14 mouse cellular contexts compared by ENCODE assay signal in the genomic region with DNA sequence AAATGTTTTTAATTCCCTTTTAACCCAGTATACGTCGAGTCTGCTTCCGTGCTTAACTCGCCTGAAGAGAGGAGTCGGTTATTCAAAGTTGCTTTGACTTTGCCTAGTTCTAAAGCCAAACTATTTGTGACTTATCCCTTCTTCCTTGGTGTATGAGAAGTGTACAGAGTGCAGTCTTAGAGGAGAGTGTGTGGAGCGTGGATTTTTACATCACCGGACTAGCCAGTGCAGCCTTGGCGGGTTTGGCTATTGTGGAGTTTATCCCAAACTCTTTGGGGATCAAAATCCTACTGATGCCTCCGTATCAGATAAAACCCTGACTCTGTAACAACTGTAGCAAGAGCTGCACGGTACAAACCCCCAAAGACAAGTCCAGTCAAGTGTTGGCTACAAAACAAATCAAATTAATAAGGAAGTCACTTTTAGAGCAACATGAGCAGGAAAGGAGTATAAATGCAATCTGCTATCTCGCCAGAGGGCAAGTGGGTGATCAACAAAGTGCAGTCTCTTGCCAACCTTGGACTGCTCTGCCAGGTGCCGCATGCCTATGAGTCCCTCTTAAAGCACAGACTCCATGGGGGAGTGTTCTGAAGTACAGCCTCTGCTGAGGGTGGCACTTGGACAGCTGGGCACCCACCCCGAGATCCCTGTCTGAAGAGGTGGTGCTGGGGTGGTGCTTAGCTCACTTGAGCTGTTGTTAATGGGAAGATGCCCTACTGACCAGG. TPM values are rescaled to one million over a fixed set of nuclear protein-coding genes. Genes with fewer than 3 reads are reported as not detected.
A peak's percentile ranks its signal among the peaks of the same experiment; 100 is the strongest.
DNase-seq lines count a peak whose midpoint lies in the region; ATAC-seq and TF ChIP-seq lines count a peak whose summit lies in the region.
"Not testable (repeated sequence)": the region's sequence is repeated elsewhere in the genome, so short reads cannot be mapped to it uniquely, and the experiment has no call there.
"Had no signal": no experiment of that assay in that cellular context is flagged by ENCODE, and none has a peak within 500 bp of the region (broad histone marks: within the 10 kb centered on the region; RNA-seq: fewer than 3 reads in every experiment).

No protein-coding gene starts in this region.

- H3K4me2 ChIP-seq in embryonic facial prominence, embryonic 12.5 days (replicated peaks), result peak overlapping the region; percentile 39
- H3K4me2 ChIP-seq in hindbrain, embryonic 14.5 days (replicated peaks), result peak overlapping the region; percentile 43
- peak overlapping the region; percentile 42 for H3K4me2 ChIP-seq in limb, embryonic 12.5 days
- H3K4me2 ChIP-seq in neural tube, embryonic 12.5 days (replicated peaks), result peak overlapping the region; percentile 39

- not testable (repeated sequence) for H3K36me3 ChIP-seq in embryonic facial prominence, embryonic 12.5 days; hindbrain, embryonic 14.5 days (replicated peaks; ENCODE audit: control insufficient read depth, insufficient read depth); limb, embryonic 12.5 days; neural tube, embryonic 12.5 days

- ATAC-seq in embryonic facial prominence, embryonic 12.5 days (ENCODE audit: insufficient number of reproducible peaks, insufficient read depth, low FRiP score, low TSS enrichment); hindbrain, embryonic 14.5 days (ENCODE audit: low FRiP score); limb, embryonic 12.5 days (ENCODE audit: insufficient number of reproducible peaks, insufficient read depth, low FRiP score, low TSS enrichment, low read depth); neural tube, embryonic 12.5 days (ENCODE audit: low FRiP score, low read depth): not testable (repeated sequence)
- ATAC-seq in megakaryocyte progenitor cell, adult 5-6 weeks (replicated peaks; ENCODE audit: poor library complexity), result peak; percentile 38

- 60% methylated on average over 13 of the region's 13 CpGs for WGBS in embryonic facial prominence, embryonic 12.5 days
- 70% methylated on average over 13 of the region's 13 CpGs for WGBS in hindbrain, embryonic 14.5 days
- WGBS in limb, embryonic 12.5 days, result 62% methylated on average over 13 of the region's 13 CpGs
- WGBS in neural tube, embryonic 12.5 days, result 68% methylated on average over 13 of the region's 13 CpGs

- H3K9me3 ChIP-seq in embryonic facial prominence, embryonic 12.5 days; hindbrain, embryonic 14.5 days (ENCODE audit: control insufficient read depth, low read length); limb, embryonic 12.5 days; neural tube, embryonic 12.5 days: not testable (repeated sequence)

- H3K4me3 ChIP-seq in embryonic facial prominence, embryonic 12.5 days; gastrocnemius, adult 2 months; hindbrain, embryonic 14.5 days (replicated peaks; ENCODE audit: low read length); limb, embryonic 12.5 days (replicated peaks); neural tube, embryonic 12.5 days: not testable (repeated sequence)

- not testable (repeated sequence) for H3K9ac ChIP-seq in embryonic facial prominence, embryonic 12.5 days; limb, embryonic 12.5 days (replicated peaks); neural tube, embryonic 12.5 days
- peak overlapping the region; percentile 31; the same call in 1 of the 2 replicates for H3K9ac ChIP-seq in hindbrain, embryonic 14.5 days

- TF ChIP-seq CTCF in gastrocnemius, adult 2 months (IDR thresholded peaks at IDR 0.05), result not testable (repeated sequence)

- DNase-seq in gastrocnemius, adult 2 months, result peak; percentile 11
- DNase-seq in hindbrain, embryonic 14.5 days (ENCODE audit: low spot score), result not testable (repeated sequence)
- peak; percentile 48 for DNase-seq in kidney, adult 9 months

- intact Hi-C loops in gastrocnemius, adult 2 months (cut with DNase I), result not testable (repeated sequence)

- not testable (repeated sequence) for H3K27ac ChIP-seq in embryonic facial prominence, embryonic 12.5 days; gastrocnemius, adult 2 months; hindbrain, embryonic 14.5 days; limb, embryonic 12.5 days; neural tube, embryonic 12.5 days

- H3K27me3 ChIP-seq in embryonic facial prominence, embryonic 12.5 days; hindbrain, embryonic 14.5 days (ENCODE audit: control insufficient read depth, insufficient read depth, low read length); limb, embryonic 12.5 days; neural tube, embryonic 12.5 days (replicated peaks): not testable (repeated sequence)

- H3K4me1 ChIP-seq in embryonic facial prominence, embryonic 12.5 days; hindbrain, embryonic 14.5 days (replicated peaks; ENCODE audit: control insufficient read depth, insufficient read depth, low read length); limb, embryonic 12.5 days (replicated peaks); neural tube, embryonic 12.5 days: not testable (repeated sequence)

RNA-seq across cellular contexts. Expression of gene Il1f9, which starts 3.7 kb away (rescaled TPM):
- not detected in 2 replicates for polyA plus RNA-seq in embryonic facial prominence, embryonic 12.5 days (2016; fragmentation: Nextera tagmentation; extraction: Ambion mirVana)
- total RNA-seq in gastrocnemius, adult 2 months (2021), result not detected
- not detected in 2 replicates for polyA plus RNA-seq in hindbrain, embryonic 14.5 days (2014; fragmentation: Nextera tagmentation; extraction: Ambion mirVana)
- not detected in 2 replicates for polyA plus RNA-seq in limb, embryonic 12.5 days (2016; fragmentation: Nextera tagmentation; extraction: Ambion mirVana)
- 2.5 and 3.8 TPM in 2 replicates for total RNA-seq in megakaryocyte progenitor cell, adult 5-6 weeks (2015)
- 2.9 and 4.0 TPM in 2 replicates for total RNA-seq in megakaryocyte progenitor cell, adult 5-6 weeks (2017)
- not detected in 2 replicates for polyA plus RNA-seq in neural tube, embryonic 12.5 days (2016; fragmentation: Nextera tagmentation; extraction: Ambion mirVana)
- total RNA-seq: adrenal gland, adult 18-20 months; heart, postnatal 4 days; layer of hippocampus, adult 2 months; left cerebral cortex, adult 8-10 months had no signal
- polyA plus RNA-seq: Patski had no signal

RNA-seq across cellular contexts. Expression of gene Il1f8, which starts 29.6 kb away (rescaled TPM):
- polyA plus RNA-seq in embryonic facial prominence, embryonic 12.5 days (2016; fragmentation: Nextera tagmentation; extraction: Ambion mirVana), result not detected in 2 replicates
- not detected for total RNA-seq in gastrocnemius, adult 2 months (2021)
- not detected in 2 replicates for polyA plus RNA-seq in hindbrain, embryonic 14.5 days (2014; fragmentation: Nextera tagmentation; extraction: Ambion mirVana)
- not detected in 2 replicates for polyA plus RNA-seq in limb, embryonic 12.5 days (2016; fragmentation: Nextera tagmentation; extraction: Ambion mirVana)
- not detected in 2 replicates for total RNA-seq in megakaryocyte progenitor cell, adult 5-6 weeks (2015)
- not detected in 2 replicates for total RNA-seq in megakaryocyte progenitor cell, adult 5-6 weeks (2017)
- not detected in 2 replicates for polyA plus RNA-seq in neural tube, embryonic 12.5 days (2016; fragmentation: Nextera tagmentation; extraction: Ambion mirVana)
- total RNA-seq: adrenal gland, adult 18-20 months; heart, postnatal 4 days; layer of hippocampus, adult 2 months; left cerebral cortex, adult 8-10 months; neutrophil, adult 5-6 weeks had no signal
- polyA plus RNA-seq: liver, embryonic 14.5 days; Patski had no signal

RNA-seq across cellular contexts. Expression of gene Il1f6, which starts 32.6 kb away (rescaled TPM):
- polyA plus RNA-seq in embryonic facial prominence, embryonic 12.5 days (2016; fragmentation: Nextera tagmentation; extraction: Ambion mirVana), result not detected in 2 replicates
- total RNA-seq in gastrocnemius, adult 2 months (2021), result not detected
- polyA plus RNA-seq in hindbrain, embryonic 14.5 days (2014; fragmentation: Nextera tagmentation; extraction: Ambion mirVana), result not detected in 2 replicates
- polyA plus RNA-seq in limb, embryonic 12.5 days (2016; fragmentation: Nextera tagmentation; extraction: Ambion mirVana), result not detected in 2 replicates
- not detected in 2 replicates for total RNA-seq in megakaryocyte progenitor cell, adult 5-6 weeks (2015)
- total RNA-seq in megakaryocyte progenitor cell, adult 5-6 weeks (2017), result not detected in 2 replicates
- not detected in 2 replicates for polyA plus RNA-seq in neural tube, embryonic 12.5 days (2016; fragmentation: Nextera tagmentation; extraction: Ambion mirVana)
- total RNA-seq: adrenal gland, adult 18-20 months; heart, postnatal 4 days; layer of hippocampus, adult 2 months; left cerebral cortex, adult 8-10 months; neutrophil, adult 5-6 weeks had no signal
- polyA plus RNA-seq: liver, embryonic 14.5 days; Patski had no signal
